Mouse (Mus musculus) liver, postnatal 0 days (tissue): ENCODE measurements around the gene Slc17a6.

Experiments used
- CTCF ChIP-seq: sonication (generic); IDR thresholded peaks from 2 replicates; pipeline ENCODE4 v1.5.1; 2016; ENCODE audit warnings: antibody characterized with exemption, low read depth
- EP300 ChIP-seq: IDR thresholded peaks from 2 replicates; pipeline ENCODE4 v1.6.1; 2016; ENCODE audit warnings: antibody characterized with exemption, low read depth, mild to moderate bottlenecking

DNA sequence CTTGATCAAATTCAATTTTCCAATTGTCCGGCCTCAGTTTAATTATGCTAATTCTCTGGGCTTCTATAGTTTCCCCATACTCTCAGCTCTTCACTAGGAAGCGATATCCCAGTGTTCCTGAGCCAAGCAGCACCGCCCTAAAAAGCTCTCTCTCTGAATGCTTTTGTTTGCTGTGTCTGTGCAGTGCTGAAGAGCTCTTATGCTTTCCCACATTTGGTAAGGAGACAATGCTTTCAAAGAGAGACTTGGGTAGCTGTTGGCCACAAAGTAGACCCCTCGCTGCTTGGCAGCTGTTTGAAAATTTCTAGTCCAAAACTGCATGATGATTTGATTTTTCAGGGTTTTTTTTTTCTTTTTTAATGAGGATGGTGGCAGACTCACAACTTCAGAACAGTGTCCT is 72.6 kb downstream of the Slc17a6 start:
- TF ChIP-seq EP300, result no peak
- TF ChIP-seq CTCF, result no peak
